21 mouse cellular contexts compared by ENCODE assay signal in genomic region chr5:75799627-75800026, GRCm38 (mm10).
DNase-seq lines count a peak whose midpoint lies in the region; ATAC-seq and TF ChIP-seq lines count a peak whose summit lies in the region.
"Had no signal": no experiment of that assay in that cellular context is flagged by ENCODE, and none has a peak within 500 bp of the region (broad histone marks: within the 10 kb centered on the region; RNA-seq: fewer than 3 reads in every experiment).

No protein-coding gene starts in this region.

- no peak overlapping the region for H3K27ac ChIP-seq in forebrain, embryonic 13.5 days
- H3K27ac ChIP-seq in forebrain, embryonic 11.5 days (ENCODE audit: low read depth, low read length): no peak overlapping the region
- peak overlapping the region; percentile 58; the same call in 1 of the 2 replicates for H3K27ac ChIP-seq in hindbrain, postnatal 0 days
- H3K27ac ChIP-seq in hindbrain, embryonic 12.5 days: no peak overlapping the region
- no peak overlapping the region; the same call in 1 of the 2 replicates for H3K27ac ChIP-seq in neural tube, embryonic 13.5 days (replicated peaks)
- H3K27ac ChIP-seq in neural tube, embryonic 15.5 days (replicated peaks): no peak overlapping the region
- H3K27ac ChIP-seq: heart, adult 2 months; kidney, embryonic 15.5 days had no signal

- no peak overlapping the region for H3K4me3 ChIP-seq in forebrain, embryonic 13.5 days
- H3K4me3 ChIP-seq in forebrain, embryonic 11.5 days (ENCODE audit: low read depth, low read length): no peak overlapping the region
- no peak overlapping the region for H3K4me3 ChIP-seq in hindbrain, postnatal 0 days (ENCODE audit: low read length)
- no peak overlapping the region for H3K4me3 ChIP-seq in hindbrain, embryonic 12.5 days
- no peak overlapping the region for H3K4me3 ChIP-seq in neural tube, embryonic 13.5 days
- no peak overlapping the region for H3K4me3 ChIP-seq in neural tube, embryonic 15.5 days (replicated peaks)
- H3K4me3 ChIP-seq: heart, adult 2 months; kidney, embryonic 15.5 days had no signal

- peak overlapping the region; percentile 33 for H3K4me2 ChIP-seq in forebrain, embryonic 13.5 days
- H3K4me2 ChIP-seq in forebrain, embryonic 11.5 days (ENCODE audit: low read depth, low read length, severe bottlenecking): no peak overlapping the region
- H3K4me2 ChIP-seq in hindbrain, postnatal 0 days (ENCODE audit: low read depth, low read length): peak overlapping the region; percentile 23; the same call in 1 of the 2 replicates
- H3K4me2 ChIP-seq in hindbrain, embryonic 12.5 days (replicated peaks): no peak overlapping the region
- peak overlapping the region; percentile 1; the same call in 1 of the 2 replicates for H3K4me2 ChIP-seq in neural tube, embryonic 13.5 days
- H3K4me2 ChIP-seq in neural tube, embryonic 15.5 days: no peak overlapping the region
- H3K4me2 ChIP-seq: kidney, embryonic 15.5 days had no signal

- peaks cover 14% of the 10 kb centered on the region; the same call in 1 of the 2 replicates for H3K27me3 ChIP-seq in forebrain, embryonic 13.5 days
- H3K27me3 ChIP-seq in forebrain, embryonic 11.5 days (ENCODE audit: control insufficient read depth, insufficient read depth, low read length): no peaks in the 10 kb centered on the region
- H3K27me3 ChIP-seq in hindbrain, postnatal 0 days (ENCODE audit: insufficient read depth, low read length): no peaks in the 10 kb centered on the region
- H3K27me3 ChIP-seq in hindbrain, embryonic 12.5 days: no peaks in the 10 kb centered on the region
- H3K27me3 ChIP-seq in neural tube, embryonic 13.5 days: no peaks in the 10 kb centered on the region
- no peaks in the 10 kb centered on the region for H3K27me3 ChIP-seq in neural tube, embryonic 15.5 days (replicated peaks)
- H3K27me3 ChIP-seq: kidney, embryonic 15.5 days had no signal

- 50% methylated on average over 4 of the region's 4 CpGs for WGBS in forebrain, embryonic 13.5 days
- WGBS in forebrain, embryonic 11.5 days: 81% methylated on average over 4 of the region's 4 CpGs
- 54% methylated on average over 4 of the region's 4 CpGs for WGBS in hindbrain, postnatal 0 days
- WGBS in hindbrain, embryonic 12.5 days: 79% methylated on average over 4 of the region's 4 CpGs
- WGBS in neural tube, embryonic 13.5 days: 66% methylated on average over 4 of the region's 4 CpGs
- 58% methylated on average over 4 of the region's 4 CpGs for WGBS in neural tube, embryonic 15.5 days

- H3K9ac ChIP-seq in forebrain, embryonic 13.5 days: 0 out of 2 replicates have a peak overlapping the region, but pooled peaks have one; percentile 5
- no peak overlapping the region for H3K9ac ChIP-seq in forebrain, embryonic 11.5 days (ENCODE audit: low read length)
- H3K9ac ChIP-seq in hindbrain, postnatal 0 days (replicated peaks; ENCODE audit: low read length): no peak overlapping the region
- no peak overlapping the region for H3K9ac ChIP-seq in hindbrain, embryonic 12.5 days
- H3K9ac ChIP-seq in neural tube, embryonic 13.5 days: no peak overlapping the region
- H3K9ac ChIP-seq in neural tube, embryonic 15.5 days (replicated peaks): no peak overlapping the region
- H3K9ac ChIP-seq: kidney, embryonic 15.5 days had no signal

- H3K9me3 ChIP-seq in forebrain, embryonic 13.5 days (replicated peaks): no peaks in the 10 kb centered on the region
- H3K9me3 ChIP-seq in forebrain, embryonic 11.5 days (ENCODE audit: control insufficient read depth, low read length): no peaks in the 10 kb centered on the region
- H3K9me3 ChIP-seq in hindbrain, postnatal 0 days (ENCODE audit: low read length): no peaks in the 10 kb centered on the region
- H3K9me3 ChIP-seq in hindbrain, embryonic 12.5 days (replicated peaks): no peaks in the 10 kb centered on the region
- H3K9me3 ChIP-seq in neural tube, embryonic 13.5 days: no peaks in the 10 kb centered on the region
- H3K9me3 ChIP-seq in neural tube, embryonic 15.5 days (replicated peaks): no peaks in the 10 kb centered on the region
- H3K9me3 ChIP-seq: kidney, embryonic 15.5 days had no signal

- no peak for TF ChIP-seq CTCF in hindbrain, postnatal 0 days (IDR thresholded peaks at IDR 0.05; ENCODE audit: low read depth)

- no peak for ATAC-seq in forebrain, embryonic 13.5 days
- ATAC-seq in forebrain, embryonic 11.5 days (replicated peaks; ENCODE audit: low FRiP score): no peak
- 0 out of 2 replicates have a peak, but pooled peaks have one; percentile 24 for ATAC-seq in hindbrain, postnatal 0 days
- no peak for ATAC-seq in hindbrain, embryonic 12.5 days (ENCODE audit: low FRiP score)
- no peak for ATAC-seq in neural tube, embryonic 13.5 days (ENCODE audit: low read depth)
- no peak for ATAC-seq in neural tube, embryonic 15.5 days (ENCODE audit: low FRiP score)
- ATAC-seq: CD4-positive, CD25-positive, alpha-beta regulatory T cell, adult 4 months had no signal

- no peaks in the 10 kb centered on the region for H3K36me3 ChIP-seq in forebrain, embryonic 13.5 days (ENCODE audit: poor library complexity, severe bottlenecking)
- H3K36me3 ChIP-seq in forebrain, embryonic 11.5 days (ENCODE audit: control insufficient read depth, insufficient read depth, low read length): no peaks in the 10 kb centered on the region
- H3K36me3 ChIP-seq in hindbrain, postnatal 0 days (ENCODE audit: insufficient read depth, low read length): no peaks in the 10 kb centered on the region
- H3K36me3 ChIP-seq in hindbrain, embryonic 12.5 days: no peaks in the 10 kb centered on the region
- no peaks in the 10 kb centered on the region for H3K36me3 ChIP-seq in neural tube, embryonic 13.5 days
- H3K36me3 ChIP-seq in neural tube, embryonic 15.5 days: no peaks in the 10 kb centered on the region
- H3K36me3 ChIP-seq: kidney, embryonic 15.5 days had no signal

- H3K4me1 ChIP-seq in forebrain, embryonic 13.5 days: peaks cover 14% of the 10 kb centered on the region
- H3K4me1 ChIP-seq in forebrain, embryonic 11.5 days (replicated peaks; ENCODE audit: control insufficient read depth, insufficient read depth, low read length): no peaks in the 10 kb centered on the region; the same call in 1 of the 2 replicates
- peaks cover 8% of the 10 kb centered on the region; the same call in 1 of the 2 replicates for H3K4me1 ChIP-seq in hindbrain, postnatal 0 days (ENCODE audit: insufficient read depth, low read length)
- H3K4me1 ChIP-seq in hindbrain, embryonic 12.5 days: peaks cover 4% of the 10 kb centered on the region; the same call in 1 of the 2 replicates
- peaks cover 11% of the 10 kb centered on the region for H3K4me1 ChIP-seq in neural tube, embryonic 13.5 days (replicated peaks)
- peaks cover 6% of the 10 kb centered on the region for H3K4me1 ChIP-seq in neural tube, embryonic 15.5 days
- H3K4me1 ChIP-seq: kidney, embryonic 15.5 days had no signal

- no peak for DNase-seq in forebrain, embryonic 11.5 days (ENCODE audit: low spot score)
- DNase-seq in hindbrain, postnatal 0 days (ENCODE audit: low spot score): no peak
- no peak for DNase-seq in gastrocnemius, adult 8-10 months (ENCODE audit: low spot score in 2 of 2)
- DNase-seq in layer of hippocampus, postnatal 10 days (ENCODE audit: low spot score in 2 of 2): no peak
- DNase-seq: adrenal gland, postnatal 25 days; cerebellum, adult 8-10 months; cerebellum, postnatal 36 days; gastrocnemius, postnatal 14 days; heart, adult 2 months; heart, postnatal 36 days; kidney, adult 11 months; kidney, postnatal 4 days; lung, adult 18-20 months; lung, postnatal 10 days; right cerebral cortex, postnatal 14 days had no signal

Comparison
In these comparisons a context has a peak if more than half of its experiments do, and no peak if none do; other contexts are left out.
1. H3K4me2 ChIP-seq: peak in forebrain, embryonic 13.5 days (single experiment), hindbrain, postnatal 0 days (single experiment) and neural tube, embryonic 13.5 days (single experiment); none in forebrain, embryonic 11.5 days (single experiment), hindbrain, embryonic 12.5 days (single experiment) and neural tube, embryonic 15.5 days (single experiment).